Mouse (Mus musculus) CH12.LX (cell line): ENCODE results near the gene Sgpp2. TPM values are rescaled to one million over a fixed set of nuclear protein-coding genes. Genes with fewer than 3 reads are reported as not detected.

Experiments used
- DNase-seq: peaks from one replicate; pipeline ENCODE4 v3.0.0-alpha.2; 2013; ENCODE audit errors: extremely low read depth
- H3K27ac ChIP-seq: 2 replicates; pipeline ENCODE4 v1.5.1; 2012; ENCODE audit warnings: low read depth, mild to moderate bottlenecking, control low read depth, moderate library complexity; ENCODE audit not compliant: insufficient read depth
- H3K27me3 ChIP-seq: replicated peaks from 2 replicates; pipeline ENCODE3; 2012; ENCODE audit warnings: inconsistent platforms
- H3K36me3 ChIP-seq, 2 experiments: replicated peaks in 1 of 2; 2 replicates each; pipeline versions ENCODE3 to v1.6.1; 2012; ENCODE audit warnings: inconsistent platforms in 1 of 2, low read length in 1 of 2, mild to moderate bottlenecking in 1 of 2, mixed read lengths in 1 of 2, moderate library complexity in 1 of 2; ENCODE audit not compliant: control insufficient read depth in 1 of 2, insufficient read depth in 1 of 2
- H3K4me1 ChIP-seq, 2 experiments: 2 replicates each; pipeline ENCODE4 v1.6.1; 2012; ENCODE audit warnings: inconsistent platforms in 1 of 2, moderate library complexity in 1 of 2; ENCODE audit not compliant: insufficient read depth in 2 of 2, control insufficient read depth in 1 of 2
- H3K4me2 ChIP-seq: 2 replicates; pipeline ENCODE4 v1.6.1; 2012; ENCODE audit warnings: low read depth, mild to moderate bottlenecking, control low read depth; ENCODE audit not compliant: poor library complexity, insufficient read depth, severe bottlenecking
- H3K4me3 ChIP-seq, 3 experiments: fragments of 150-350 bp in 1 of 3; sonication (generic) in 1 of 3; replicated peaks in 1 of 3; 2 replicates each; pipeline versions ENCODE3 to v1.5.1; 2011 to 2012; ENCODE audit warnings: low read depth in 2 of 3, low read length in 2 of 3, mild to moderate bottlenecking in 2 of 3, moderate library complexity in 2 of 3, control low read depth in 1 of 3, improper control_type of control experiment in 1 of 3, inconsistent platforms in 1 of 3, mixed read lengths in 1 of 3; ENCODE audit not compliant: poor library complexity in 1 of 3
- H3K79me2 ChIP-seq: replicated peaks from 2 replicates; pipeline ENCODE4 v1.6.1; 2012; ENCODE audit warnings: mild to moderate bottlenecking, moderate library complexity; ENCODE audit not compliant: control insufficient read depth, poor library complexity, insufficient read depth, severe bottlenecking; ENCODE audit errors: extremely low read depth
- H3K9ac ChIP-seq: 2 replicates; pipeline ENCODE4 v1.6.1; 2012; ENCODE audit warnings: low read depth, mild to moderate bottlenecking, control low read depth, moderate library complexity; ENCODE audit not compliant: insufficient read depth
- H3K9me3 ChIP-seq: replicated peaks from 2 replicates; pipeline ENCODE3; 2012; ENCODE audit warnings: low read length, inconsistent platforms, mixed read lengths
- CHD1 ChIP-seq: IDR thresholded peaks from 2 replicates; pipeline ENCODE4 v1.6.1; 2012; ENCODE audit warnings: low read depth, low read length, improper control_type of control experiment, inconsistent platforms
- E2F4 ChIP-seq: IDR thresholded peaks from 2 replicates; pipeline ENCODE4 v1.6.1; 2011; ENCODE audit warnings: low read depth, low read length, improper control_type of control experiment; ENCODE audit not compliant: insufficient replicate concordance
- ETS1 ChIP-seq: conservative IDR thresholded peaks from 2 replicates; pipeline ENCODE4 v1.6.1; 2012; ENCODE audit warnings: low read depth, mild to moderate bottlenecking, inconsistent platforms, low read length, improper control_type of control experiment, moderate library complexity
- MAX ChIP-seq: IDR thresholded peaks from 2 replicates; pipeline ENCODE4 v1.6.1; 2011; ENCODE audit warnings: low read length, improper control_type of control experiment
- MYC ChIP-seq: IDR thresholded peaks from 2 replicates; pipeline ENCODE4 v1.6.1; 2011; ENCODE audit warnings: low read depth, mild to moderate bottlenecking, improper control_type of control experiment, low read length
- NELFE ChIP-seq: IDR thresholded peaks from 2 replicates; pipeline ENCODE4 v1.6.1; 2011; ENCODE audit warnings: low read depth, low read length, improper control_type of control experiment
- POLR2A ChIP-seq: IDR thresholded peaks from 2 replicates; pipeline ENCODE4 v1.6.1; 2011; ENCODE audit warnings: low read depth, mild to moderate bottlenecking, improper control_type of control experiment, low read length
- RAD21 ChIP-seq: IDR thresholded peaks from 2 replicates; pipeline ENCODE4 v1.6.1; 2011; ENCODE audit warnings: low read depth, mild to moderate bottlenecking, low read length, improper control_type of control experiment, moderate library complexity
- RCOR1 ChIP-seq: conservative IDR thresholded peaks from 2 replicates; pipeline ENCODE4 v1.6.1; 2012; ENCODE audit warnings: low read depth, mild to moderate bottlenecking, inconsistent platforms, low read length, improper control_type of control experiment
- SMC3 ChIP-seq: IDR thresholded peaks from 2 replicates; pipeline ENCODE4 v1.6.1; 2011; ENCODE audit warnings: low read depth, low read length, improper control_type of control experiment
- TBP ChIP-seq: conservative IDR thresholded peaks from 2 replicates; pipeline ENCODE4 v1.6.1; 2011; ENCODE audit warnings: low read depth, low read length, improper control_type of control experiment
- TCF12 ChIP-seq: IDR thresholded peaks from 2 replicates; pipeline ENCODE4 v1.6.1; 2014; ENCODE audit warnings: low read depth, mild to moderate bottlenecking, inconsistent platforms, low read length, improper control_type of control experiment
- USF1 ChIP-seq: IDR thresholded peaks from 2 replicates; pipeline ENCODE4 v1.6.1; 2014; ENCODE audit warnings: low read depth, mild to moderate bottlenecking, inconsistent platforms, low read length, improper control_type of control experiment
- ZNF384 ChIP-seq: IDR thresholded peaks from 2 replicates; pipeline ENCODE4 v1.6.1; 2012; ENCODE audit warnings: low read depth, low read length, improper control_type of control experiment, inconsistent platforms
- dilution Hi-C: fragments of 300-500 bp; cut with MboI; formaldehyde crosslinking; loops from 2 replicates; pipeline ENCODE4 v1.14.3; 2020; ENCODE audit warnings: low sequenced_read_pairs; ENCODE audit not compliant: extremely low pct_unique_long_range_greater_than_20kb, extremely low pct_ligation_motif_present
- in situ Hi-C: fragments of 300-500 bp; cut with MboI; formaldehyde crosslinking; loops from 3 replicates; pipeline ENCODE4 v1.14.3; 2019; ENCODE audit warnings: low sequenced_read_pairs, low pct_ligation_motif_present, low pct_unique_long_range_greater_than_20kb, mixed read lengths
- polyA plus RNA-seq: library from polyadenylated mRNA; unstranded; fragments of >175 nt; gene quantifications from 2 replicates; pipeline ENCODE4 v1.2.1, GENCODE M21; 2012; ENCODE audit warnings: low read depth; ENCODE audit not compliant: insufficient read length
- total RNA-seq, 2 experiments: library from RNA; depleted of rRNA; stranded (reverse); fragments of 300-350 nt in 1 of 2; fragments of >200 nt in 1 of 2; gene quantifications; 2 replicates each; pipeline ENCODE4 v1.2.3; 2012 to 2014

Sgpp2 gene
- total and polyA plus RNA-seq, 3 experiments: 0.16 to 0.87 (median 0.59) TPM

DNA sequence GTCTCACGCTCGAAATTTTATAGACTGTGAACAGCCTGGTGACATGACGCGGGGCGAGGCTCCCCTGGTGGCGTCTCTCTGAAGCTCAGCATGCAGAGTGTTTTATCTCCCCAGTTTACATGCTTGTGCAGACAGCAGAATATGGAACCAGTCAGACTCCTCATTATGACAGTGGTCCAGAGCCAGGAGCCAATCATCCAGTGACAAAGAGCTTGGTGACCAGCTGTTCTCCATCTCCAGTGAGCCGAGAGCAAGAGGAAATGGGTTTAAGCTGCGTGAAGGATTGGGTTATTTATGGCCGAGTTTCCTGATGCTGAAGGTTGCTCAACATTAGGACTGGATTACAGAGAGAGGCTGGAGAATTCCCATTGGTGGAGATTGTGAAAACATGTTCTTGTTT lies 28.1 kb downstream of the Sgpp2 start:
- no peak overlapping the region for H3K4me3 ChIP-seq
- DNase-seq: no peak
- no peak overlapping the region for H3K27ac ChIP-seq
- H3K4me1 ChIP-seq: peaks cover 0 to 12% of the 10 kb centered on the region in 2 experiments; a peak in 1 of 4 replicates
- no peaks in the 10 kb centered on the region for H3K36me3 ChIP-seq
- no peaks in the 10 kb centered on the region for H3K79me2 ChIP-seq
- dilution Hi-C loops: no loop called here
- no peaks in the 10 kb centered on the region for H3K9me3 ChIP-seq
- no peak overlapping the region for H3K4me2 ChIP-seq
- H3K9ac ChIP-seq: no peak overlapping the region
- in situ Hi-C loops: no loop called here
- no peaks in the 10 kb centered on the region for H3K27me3 ChIP-seq
- TF ChIP-seq TCF12 (no peak), SMC3 (no peak), RCOR1 (no peak), POLR2A (no peak), MAX (no peak), NELFE (no peak), TBP (no peak), RAD21 (no peak; the same call in none of the 2 replicates), ZNF384 (no peak), USF1 (no peak)

DNA sequence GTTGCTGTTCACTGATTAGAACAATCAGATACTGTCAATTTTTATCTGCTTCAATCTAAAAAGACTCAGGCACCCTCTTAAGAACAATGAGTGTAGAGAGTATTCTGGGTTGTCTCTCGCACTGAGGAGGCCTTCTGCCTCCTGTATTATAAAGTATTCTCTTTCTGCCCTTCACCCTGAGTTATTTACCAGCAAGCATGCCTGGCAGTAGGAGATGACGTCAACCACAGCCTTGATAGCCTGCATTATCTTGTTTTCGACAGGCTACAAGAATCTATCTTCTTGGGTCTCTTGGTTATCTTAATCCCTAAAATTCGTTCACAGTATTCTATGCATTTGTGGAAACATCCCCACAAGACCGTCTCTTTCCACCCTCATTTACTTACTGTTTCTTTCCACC lies 29.8 kb downstream of the Sgpp2 start:
- Histone ChIP-seq H3K27ac (no peak overlapping the region), H3K9me3 (no peaks in the 10 kb centered on the region), H3K4me2 (no peak overlapping the region), H3K9ac (no peak overlapping the region), H3K27me3 (no peaks in the 10 kb centered on the region), H3K4me3 (no peak overlapping the region), H3K79me2 (no peaks in the 10 kb centered on the region), H3K36me3 (no peaks in the 10 kb centered on the region), H3K4me1 (peaks cover 2 to 18% of the 10 kb centered on the region in 2 experiments; a peak in 3 of 4 replicates)
- DNase-seq: no peak
- in situ Hi-C loops: no loop called here
- TF ChIP-seq SMC3 (no peak), MYC (no peak)
- dilution Hi-C loops: no loop called here

DNA sequence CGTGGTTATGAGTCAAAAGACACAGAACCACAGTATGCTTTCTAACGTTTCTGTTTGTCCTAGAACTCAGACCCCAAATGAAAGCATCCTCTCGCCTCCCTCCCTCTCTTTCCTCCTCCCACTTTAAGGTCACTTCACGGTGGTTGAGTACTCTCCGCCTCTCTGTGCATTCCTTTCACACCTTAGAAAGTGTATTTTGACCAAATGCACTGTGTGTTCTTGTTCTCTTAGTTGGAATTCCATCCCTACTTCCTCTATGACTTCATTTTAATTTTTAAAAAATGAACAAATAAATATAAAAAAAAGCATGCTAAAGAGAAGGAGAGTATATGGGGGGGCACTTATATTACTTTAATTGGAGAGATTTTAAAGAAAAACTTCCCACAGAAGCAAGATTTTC lies 30.4 kb downstream of the Sgpp2 start:
- dilution Hi-C loops: no loop called here
- no peak overlapping the region for H3K4me3 ChIP-seq
- no peak overlapping the region for H3K9ac ChIP-seq
- H3K79me2 ChIP-seq: no peaks in the 10 kb centered on the region
- in situ Hi-C loops: no loop called here
- H3K36me3 ChIP-seq: no peaks in the 10 kb centered on the region
- H3K9me3 ChIP-seq: no peaks in the 10 kb centered on the region
- no peak overlapping the region for H3K27ac ChIP-seq
- peaks cover 2 to 18% of the 10 kb centered on the region in 2 experiments; a peak in 3 of 4 replicates for H3K4me1 ChIP-seq
- no peak for TF ChIP-seq E2F4
- no peak for TF ChIP-seq ETS1
- TF ChIP-seq CHD1: no peak
- TF ChIP-seq USF1: no peak
- TF ChIP-seq, all 38 proteins: peak for 0
- Histone ChIP-seq H3K27me3 (no peaks in the 10 kb centered on the region), H3K4me2 (no peak overlapping the region)
- peak; percentile 8 for DNase-seq
